Mouse (Mus musculus) liver, embryonic 15.5 days (tissue): ENCODE measurements at regions not wholly inside any gene's neighbourhood (a gene's known extent, or its start where the extent isn't known, plus 50 kb on each side); places are given as distances from the start of the nearest gene placed in this dataset.

Source experiments
- ATAC-seq: fragments of 200-750 bp; cut with Nextera tagmentation; 2 replicates; pipeline ENCODE4 v1.8.0; 2017; ENCODE audit warnings: moderate number of reproducible peaks, mild to moderate bottlenecking, moderate library complexity; ENCODE audit not compliant: insufficient read depth
- H3K27ac ChIP-seq: fragments of 300-500 bp; sonication (generic); replicated peaks from 2 replicates; pipeline ENCODE4 v1.5.1; 2015; ENCODE audit warnings: mild to moderate bottlenecking, inconsistent platforms
- H3K27me3 ChIP-seq: fragments of 300-500 bp; sonication (generic); 2 replicates; pipeline ENCODE4 v1.6.1; 2015; ENCODE audit warnings: mild to moderate bottlenecking, inconsistent platforms
- H3K36me3 ChIP-seq: fragments of 300-500 bp; sonication (generic); replicated peaks from 2 replicates; pipeline ENCODE4 v1.6.1; 2015; ENCODE audit warnings: moderate library complexity, mild to moderate bottlenecking, inconsistent platforms
- H3K4me1 ChIP-seq: fragments of 300-500 bp; sonication (generic); replicated peaks from 2 replicates; pipeline ENCODE4 v1.6.1; 2015; ENCODE audit warnings: inconsistent platforms
- H3K4me2 ChIP-seq: fragments of 300-500 bp; sonication (generic); 2 replicates; pipeline ENCODE4 v1.6.1; 2015; ENCODE audit warnings: moderate library complexity, mild to moderate bottlenecking, inconsistent platforms
- H3K4me3 ChIP-seq: fragments of 300-500 bp; sonication (generic); replicated peaks from 2 replicates; pipeline ENCODE4 v1.5.1; 2015; ENCODE audit warnings: mild to moderate bottlenecking, inconsistent platforms
- H3K9ac ChIP-seq: fragments of 300-500 bp; sonication (generic); 2 replicates; pipeline ENCODE4 v1.6.1; 2015; ENCODE audit warnings: moderate library complexity, mild to moderate bottlenecking, inconsistent platforms
- H3K9me3 ChIP-seq: fragments of 300-500 bp; sonication (generic); replicated peaks from 2 replicates; pipeline ENCODE4 v1.6.1; 2016; ENCODE audit warnings: inconsistent platforms
- WGBS: fragments of 180-500 bp; shearing (Covaris S2); methylation state at CpG from one replicate; pipeline ENCODE4 v1.1.7; 2015; ENCODE audit warnings: mixed read lengths; ENCODE audit not compliant: insufficient replicate concordance; 5-methylcytosine and 5-hydroxymethylcytosine counted together

GRCm38 (mm10) chr13:107389535-107390150 lies 367.7 kb upstream of the Kif2a start:
- Histone ChIP-seq H3K27me3 (no peaks in the 10 kb centered on the region), H3K4me2 (no peak overlapping the region), H3K9me3 (no peaks in the 10 kb centered on the region), H3K36me3 (no peaks in the 10 kb centered on the region), H3K4me1 (no peaks in the 10 kb centered on the region), H3K4me3 (no peak overlapping the region), H3K9ac (no peak overlapping the region), H3K27ac (no peak overlapping the region)
- WGBS = 40% methylated on average over 4 of the region's 4 CpGs
- ATAC-seq = no peak

GRCm38 (mm10) chr13:107389074-107389473 lies 367.1 kb upstream of the Kif2a start:
- no peak overlapping the region for H3K27ac ChIP-seq
- no peaks in the 10 kb centered on the region for H3K36me3 ChIP-seq
- H3K4me3 ChIP-seq = no peak overlapping the region
- H3K9me3 ChIP-seq = no peaks in the 10 kb centered on the region
- no peak overlapping the region for H3K4me2 ChIP-seq
- 37% methylated on average over 3 of the region's 3 CpGs for WGBS
- no peaks in the 10 kb centered on the region for H3K27me3 ChIP-seq
- no peak overlapping the region for H3K9ac ChIP-seq
- no peaks in the 10 kb centered on the region for H3K4me1 ChIP-seq
- no peak for ATAC-seq

GRCm38 (mm10) chr13:107378076-107378475 lies 356.1 kb upstream of the Kif2a start:
- Histone ChIP-seq H3K9me3 (no peaks in the 10 kb centered on the region), H3K36me3 (no peaks in the 10 kb centered on the region), H3K4me3 (no peak overlapping the region), H3K27me3 (no peaks in the 10 kb centered on the region), H3K4me1 (no peaks in the 10 kb centered on the region), H3K27ac (no peak overlapping the region), H3K4me2 (no peak overlapping the region), H3K9ac (no peak overlapping the region)
- no peak for ATAC-seq
- 47% methylated on average over 1 of the region's 1 CpGs for WGBS

- ATAC-seq = no peak
- Histone ChIP-seq H3K4me1 (no peaks in the 10 kb centered on the region), H3K27me3 (no peaks in the 10 kb centered on the region), H3K27ac (no peak overlapping the region), H3K4me3 (no peak overlapping the region), H3K9me3 (no peaks in the 10 kb centered on the region), H3K9ac (no peak overlapping the region), H3K4me2 (no peak overlapping the region), H3K36me3 (no peaks in the 10 kb centered on the region)
- 57% methylated on average over 3 of the region's 3 CpGs for WGBS
Measured at GRCm38 (mm10) chr13:107372666-107373065, 350.7 kb upstream of the Kif2a start.

GRCm38 (mm10) chr13:107371616-107372582 lies 350.0 kb upstream of the Kif2a start:
- ATAC-seq = no peak
- no peak overlapping the region for H3K4me2 ChIP-seq
- no peaks in the 10 kb centered on the region for H3K9me3 ChIP-seq
- no peak overlapping the region for H3K4me3 ChIP-seq
- 43% methylated on average over 17 of the region's 17 CpGs for WGBS
- H3K36me3 ChIP-seq = no peaks in the 10 kb centered on the region
- H3K27ac ChIP-seq = no peak overlapping the region
- no peaks in the 10 kb centered on the region for H3K4me1 ChIP-seq
- H3K9ac ChIP-seq = no peak overlapping the region
- H3K27me3 ChIP-seq = no peaks in the 10 kb centered on the region

GRCm38 (mm10) chr13:107367639-107368038 lies 345.7 kb upstream of the Kif2a start:
- H3K9me3 ChIP-seq = no peaks in the 10 kb centered on the region
- ATAC-seq = no peak
- H3K36me3 ChIP-seq = no peaks in the 10 kb centered on the region
- no peak overlapping the region for H3K27ac ChIP-seq
- H3K4me1 ChIP-seq = no peaks in the 10 kb centered on the region
- H3K4me2 ChIP-seq = no peak overlapping the region
- no peak overlapping the region for H3K4me3 ChIP-seq
- 71% methylated on average over 9 of the region's 9 CpGs for WGBS
- H3K9ac ChIP-seq = no peak overlapping the region
- no peaks in the 10 kb centered on the region for H3K27me3 ChIP-seq

- WGBS = 69% methylated on average over 6 of the region's 6 CpGs
- no peaks in the 10 kb centered on the region for H3K27me3 ChIP-seq
- H3K4me3 ChIP-seq = no peak overlapping the region
- no peak overlapping the region for H3K9ac ChIP-seq
- no peaks in the 10 kb centered on the region for H3K36me3 ChIP-seq
- no peak overlapping the region for H3K27ac ChIP-seq
- H3K9me3 ChIP-seq = no peaks in the 10 kb centered on the region
- ATAC-seq = no peak
- H3K4me2 ChIP-seq = no peak overlapping the region
- no peaks in the 10 kb centered on the region for H3K4me1 ChIP-seq
Measured at GRCm38 (mm10) chr13:107365766-107366165, 343.8 kb upstream of the Kif2a start.

- Histone ChIP-seq H3K9ac (no peak overlapping the region), H3K27me3 (no peaks in the 10 kb centered on the region), H3K9me3 (no peaks in the 10 kb centered on the region), H3K4me3 (no peak overlapping the region), H3K36me3 (no peaks in the 10 kb centered on the region), H3K4me2 (no peak overlapping the region), H3K4me1 (no peaks in the 10 kb centered on the region), H3K27ac (no peak overlapping the region)
- WGBS = 60% methylated on average over 7 of the region's 7 CpGs
- ATAC-seq = no peak
Measured at GRCm38 (mm10) chr13:107365241-107365640, 343.3 kb upstream of the Kif2a start.

- 47% methylated on average over 8 of the region's 8 CpGs for WGBS
- Histone ChIP-seq H3K27ac (no peak overlapping the region), H3K4me3 (no peak overlapping the region), H3K4me2 (no peak overlapping the region), H3K36me3 (no peaks in the 10 kb centered on the region), H3K9ac (no peak overlapping the region), H3K9me3 (no peaks in the 10 kb centered on the region), H3K4me1 (no peaks in the 10 kb centered on the region), H3K27me3 (no peaks in the 10 kb centered on the region)
- no peak for ATAC-seq
Measured at GRCm38 (mm10) chr13:107362806-107363687, 341.1 kb upstream of the Kif2a start.

GRCm38 (mm10) chr13:107340802-107341364 lies 319.0 kb upstream of the Kif2a start:
- 71% methylated on average over 11 of the region's 11 CpGs for WGBS

More at GRCm38 (mm10) chr13:107340802-107341364, 319.0 kb upstream of the Kif2a start:
- no peak for ATAC-seq
- Histone ChIP-seq H3K27ac (no peak overlapping the region), H3K27me3 (no peaks in the 10 kb centered on the region), H3K4me3 (no peak overlapping the region), H3K9ac (no peak overlapping the region), H3K9me3 (no peaks in the 10 kb centered on the region), H3K4me1 (no peaks in the 10 kb centered on the region), H3K36me3 (no peaks in the 10 kb centered on the region), H3K4me2 (no peak overlapping the region)
